8 mouse cellular contexts compared by ENCODE assay signal in genomic region chr11:102227270-102228190, GRCm38 (mm10). TPM values are rescaled to one million over a fixed set of nuclear protein-coding genes. Genes with fewer than 3 reads are reported as not detected.
DNase-seq lines count a peak whose midpoint lies in the region; ATAC-seq and TF ChIP-seq lines count a peak whose summit lies in the region.

No protein-coding gene starts in this region.

- no peak for ATAC-seq in kidney, postnatal 0 days (replicated peaks; ENCODE audit: low FRiP score, low read depth)
- no peak for ATAC-seq in embryonic facial prominence, embryonic 12.5 days (ENCODE audit: insufficient number of reproducible peaks, insufficient read depth, low FRiP score, low TSS enrichment)
- ATAC-seq in hindbrain, postnatal 0 days = peak; percentile 22; the same call in 1 of the 2 replicates
- peak; percentile 49 for ATAC-seq in neural tube, embryonic 14.5 days (ENCODE audit: low read depth)

- no peaks in the 10 kb centered on the region for H3K36me3 ChIP-seq in kidney, postnatal 0 days (ENCODE audit: insufficient read depth, low read length)
- H3K36me3 ChIP-seq in embryonic facial prominence, embryonic 12.5 days = no peaks in the 10 kb centered on the region
- H3K36me3 ChIP-seq in hindbrain, postnatal 0 days (ENCODE audit: insufficient read depth, low read length) = 0 out of 2 replicates have a peak, but pooled peaks cover 4% of the 10 kb centered on the region
- H3K36me3 ChIP-seq in neural tube, embryonic 14.5 days (ENCODE audit: control insufficient read depth, insufficient read depth, low read length) = no peaks in the 10 kb centered on the region

- H3K4me2 ChIP-seq in kidney, postnatal 0 days (ENCODE audit: low read length) = peak overlapping the region; percentile 88
- H3K4me2 ChIP-seq in embryonic facial prominence, embryonic 12.5 days (replicated peaks) = peak overlapping the region; percentile 87
- peak overlapping the region; percentile 78 for H3K4me2 ChIP-seq in hindbrain, postnatal 0 days (ENCODE audit: low read depth, low read length)
- H3K4me2 ChIP-seq in neural tube, embryonic 14.5 days (ENCODE audit: low read depth, low read length) = peak overlapping the region; percentile 91

- H3K4me1 ChIP-seq in kidney, postnatal 0 days (replicated peaks; ENCODE audit: insufficient read depth, low read length) = peaks cover 22% of the 10 kb centered on the region
- H3K4me1 ChIP-seq in embryonic facial prominence, embryonic 12.5 days = peaks cover 53% of the 10 kb centered on the region
- H3K4me1 ChIP-seq in hindbrain, postnatal 0 days (ENCODE audit: insufficient read depth, low read length) = peaks cover 42% of the 10 kb centered on the region
- peaks cover 47% of the 10 kb centered on the region for H3K4me1 ChIP-seq in neural tube, embryonic 14.5 days (ENCODE audit: control insufficient read depth, insufficient read depth, low read length)

- H3K27me3 ChIP-seq in kidney, postnatal 0 days (ENCODE audit: insufficient read depth, low read length) = no peaks in the 10 kb centered on the region
- H3K27me3 ChIP-seq in embryonic facial prominence, embryonic 12.5 days = no peaks in the 10 kb centered on the region
- H3K27me3 ChIP-seq in hindbrain, postnatal 0 days (ENCODE audit: insufficient read depth, low read length) = no peaks in the 10 kb centered on the region
- H3K27me3 ChIP-seq in neural tube, embryonic 14.5 days (ENCODE audit: control insufficient read depth, insufficient read depth, low read length) = no peaks in the 10 kb centered on the region

- 29% methylated on average over 12 of the region's 12 CpGs for WGBS in kidney, postnatal 0 days
- WGBS in embryonic facial prominence, embryonic 12.5 days = 16% methylated on average over 12 of the region's 12 CpGs
- WGBS in hindbrain, postnatal 0 days = 7% methylated on average over 12 of the region's 12 CpGs
- 10% methylated on average over 12 of the region's 12 CpGs for WGBS in neural tube, embryonic 14.5 days

- peak overlapping the region; percentile 95; the same call in 1 of the 2 replicates for H3K4me3 ChIP-seq in kidney, postnatal 0 days (replicated peaks; ENCODE audit: low read depth, low read length)
- peak overlapping the region; percentile 92 for H3K4me3 ChIP-seq in embryonic facial prominence, embryonic 12.5 days
- peak overlapping the region; percentile 79 for H3K4me3 ChIP-seq in hindbrain, postnatal 0 days (ENCODE audit: low read length)
- peak overlapping the region; percentile 86 for H3K4me3 ChIP-seq in neural tube, embryonic 14.5 days (ENCODE audit: low read depth, low read length)

- H3K27ac ChIP-seq in kidney, postnatal 0 days = no peak overlapping the region
- peak overlapping the region; percentile 30; the same call in 1 of the 2 replicates for H3K27ac ChIP-seq in embryonic facial prominence, embryonic 12.5 days
- no peak overlapping the region for H3K27ac ChIP-seq in hindbrain, postnatal 0 days
- peak overlapping the region; percentile 94 for H3K27ac ChIP-seq in neural tube, embryonic 14.5 days (ENCODE audit: low read depth, low read length)

- no peak overlapping the region for H3K9ac ChIP-seq in kidney, postnatal 0 days (ENCODE audit: low read depth, low read length)
- H3K9ac ChIP-seq in embryonic facial prominence, embryonic 12.5 days = peak overlapping the region; percentile 15; the same call in 1 of the 2 replicates
- H3K9ac ChIP-seq in hindbrain, postnatal 0 days (replicated peaks; ENCODE audit: low read length) = peak overlapping the region; percentile 95
- H3K9ac ChIP-seq in neural tube, embryonic 14.5 days (replicated peaks; ENCODE audit: low read depth, low read length) = peak overlapping the region; percentile 94

- no peaks in the 10 kb centered on the region for H3K9me3 ChIP-seq in kidney, postnatal 0 days (replicated peaks; ENCODE audit: low read length)
- no peaks in the 10 kb centered on the region for H3K9me3 ChIP-seq in embryonic facial prominence, embryonic 12.5 days
- no peaks in the 10 kb centered on the region for H3K9me3 ChIP-seq in hindbrain, postnatal 0 days (ENCODE audit: low read length)
- H3K9me3 ChIP-seq in neural tube, embryonic 14.5 days (ENCODE audit: control insufficient read depth, low read length) = no peaks in the 10 kb centered on the region

- DNase-seq in kidney, postnatal 0 days (ENCODE audit: low spot score) = no peak
- no peak for DNase-seq in kidney, postnatal 14 days
- DNase-seq in hindbrain, postnatal 0 days (ENCODE audit: low spot score) = peak; percentile 57
- no peak for DNase-seq in thymus, adult 18-20 months
- no peak for DNase-seq in frontal cortex, postnatal 36 days (ENCODE audit: low spot score in 2 of 2)
- no peak for DNase-seq in B cell, adult 2 months

- no peak for TF ChIP-seq CTCF in kidney, postnatal 0 days (IDR thresholded peaks at IDR 0.05; ENCODE audit: low read depth)
- no peak for TF ChIP-seq CTCF in hindbrain, postnatal 0 days (IDR thresholded peaks at IDR 0.05; ENCODE audit: low read depth)

RNA-seq across cellular contexts. Expression of gene Hdac5, which starts 2.4 kb away (rescaled TPM):
- polyA plus RNA-seq in kidney, postnatal 0 days (2015; fragmentation: Nextera tagmentation; extraction: Ambion mirVana) = 38.1 and 39.3 TPM in 2 replicates
- polyA plus RNA-seq in embryonic facial prominence, embryonic 12.5 days (2016; fragmentation: Nextera tagmentation; extraction: Ambion mirVana) = 70.0 and 80.0 TPM in 2 replicates
- total RNA-seq in hindbrain, postnatal 0 days (2014; rRNA removed) = 212 and 350 TPM in 2 replicates
- polyA plus RNA-seq in hindbrain, postnatal 0 days (2015; fragmentation: Nextera tagmentation; extraction: Ambion mirVana) = 61.2 and 61.9 TPM in 2 replicates
- 44.2 and 47.3 TPM in 2 replicates for polyA plus RNA-seq in neural tube, embryonic 14.5 days (2014; fragmentation: Nextera tagmentation; extraction: Ambion mirVana)

RNA-seq across cellular contexts. Expression of gene BC030867, which starts 21.2 kb away (rescaled TPM):
- 6.3 and 9.2 TPM in 2 replicates for polyA plus RNA-seq in kidney, postnatal 0 days (2015; fragmentation: Nextera tagmentation; extraction: Ambion mirVana)
- 20.6 and 21.7 TPM in 2 replicates for polyA plus RNA-seq in embryonic facial prominence, embryonic 12.5 days (2016; fragmentation: Nextera tagmentation; extraction: Ambion mirVana)
- 2.3 and 2.4 TPM in 2 replicates for total RNA-seq in hindbrain, postnatal 0 days (2014; rRNA removed)
- 2.1 and 2.3 TPM in 2 replicates for polyA plus RNA-seq in hindbrain, postnatal 0 days (2015; fragmentation: Nextera tagmentation; extraction: Ambion mirVana)
- polyA plus RNA-seq in neural tube, embryonic 14.5 days (2014; fragmentation: Nextera tagmentation; extraction: Ambion mirVana) = 1.4 and 1.5 TPM in 2 replicates

RNA-seq across cellular contexts. Expression of gene G6pc3, which starts 38.1 kb away (rescaled TPM):
- 41.4 and 43.6 TPM in 2 replicates for polyA plus RNA-seq in kidney, postnatal 0 days (2015; fragmentation: Nextera tagmentation; extraction: Ambion mirVana)
- polyA plus RNA-seq in embryonic facial prominence, embryonic 12.5 days (2016; fragmentation: Nextera tagmentation; extraction: Ambion mirVana) = 30.3 and 31.3 TPM in 2 replicates
- 67.5 and 70.1 TPM in 2 replicates for total RNA-seq in hindbrain, postnatal 0 days (2014; rRNA removed)
- polyA plus RNA-seq in hindbrain, postnatal 0 days (2015; fragmentation: Nextera tagmentation; extraction: Ambion mirVana) = 43.8 and 46.2 TPM in 2 replicates
- 32.5 and 42.5 TPM in 2 replicates for polyA plus RNA-seq in neural tube, embryonic 14.5 days (2014; fragmentation: Nextera tagmentation; extraction: Ambion mirVana)

RNA-seq across cellular contexts. Expression of gene Asb16, which starts 41.0 kb away (rescaled TPM):
- polyA plus RNA-seq in kidney, postnatal 0 days (2015; fragmentation: Nextera tagmentation; extraction: Ambion mirVana) = 0.09 TPM in 1 of 2 replicates, not detected in the other
- 0.10 and 0.18 TPM in 2 replicates for polyA plus RNA-seq in embryonic facial prominence, embryonic 12.5 days (2016; fragmentation: Nextera tagmentation; extraction: Ambion mirVana)
- total RNA-seq in hindbrain, postnatal 0 days (2014; rRNA removed) = 2.2 and 2.6 TPM in 2 replicates
- 0.29 and 0.41 TPM in 2 replicates for polyA plus RNA-seq in hindbrain, postnatal 0 days (2015; fragmentation: Nextera tagmentation; extraction: Ambion mirVana)
- 0.12 and 0.23 TPM in 2 replicates for polyA plus RNA-seq in neural tube, embryonic 14.5 days (2014; fragmentation: Nextera tagmentation; extraction: Ambion mirVana)

RNA-seq across cellular contexts. Expression of gene Lsm12, which starts 42.4 kb away (rescaled TPM):
- polyA plus RNA-seq in kidney, postnatal 0 days (2015; fragmentation: Nextera tagmentation; extraction: Ambion mirVana) = 111 and 123 TPM in 2 replicates
- 104 and 108 TPM in 2 replicates for polyA plus RNA-seq in embryonic facial prominence, embryonic 12.5 days (2016; fragmentation: Nextera tagmentation; extraction: Ambion mirVana)
- 65.7 and 167 TPM in 2 replicates for total RNA-seq in hindbrain, postnatal 0 days (2014; rRNA removed)
- 147 and 153 TPM in 2 replicates for polyA plus RNA-seq in hindbrain, postnatal 0 days (2015; fragmentation: Nextera tagmentation; extraction: Ambion mirVana)
- 74.4 and 77.5 TPM in 2 replicates for polyA plus RNA-seq in neural tube, embryonic 14.5 days (2014; fragmentation: Nextera tagmentation; extraction: Ambion mirVana)

Comparison
In these comparisons a context has a peak if more than half of its experiments do, and no peak if none do; other contexts are left out.
1. ATAC-seq: peak in hindbrain, postnatal 0 days (single experiment) and neural tube, embryonic 14.5 days (single experiment); none in kidney, postnatal 0 days (single experiment) and embryonic facial prominence, embryonic 12.5 days (single experiment).
2. H3K27ac ChIP-seq: peak in embryonic facial prominence, embryonic 12.5 days (single experiment) and neural tube, embryonic 14.5 days (single experiment); none in kidney, postnatal 0 days (single experiment) and hindbrain, postnatal 0 days (single experiment).
3. Peak in every context shown above with its lines, with median percentiles within 50 percentile points of each other: H3K4me2 ChIP-seq and H3K4me3 ChIP-seq.